Mouse (Mus musculus) lung, adult 2 months (tissue): ENCODE results near the gene Zfp108.

Experiments
- CTCF ChIP-seq: fragments of 200-500 bp; IDR thresholded peaks from 2 replicates; pipeline ENCODE4 v1.5.1; 2011; ENCODE audit warnings: mild to moderate bottlenecking, low read length, control low read depth; ENCODE audit not compliant: insufficient read depth
- POLR2A ChIP-seq: fragments of 200-500 bp; IDR thresholded peaks from 2 replicates; pipeline ENCODE4 v1.6.1; 2011; ENCODE audit warnings: low read depth, mild to moderate bottlenecking, control low read depth, low read length, borderline replicate concordance; ENCODE audit errors: extremely low read depth

- TF ChIP-seq CTCF (no peak), POLR2A (no peak)
Observed at GRCm38 (mm10) chr7:24299823-24300481, 45.4 kb downstream of the Zfp108 start.
